Mouse (Mus musculus) embryonic facial prominence, embryonic 11.5 days (tissue): ENCODE results near the gene Micu1. TPM values are rescaled to one million over a fixed set of nuclear protein-coding genes. Genes with fewer than 3 reads are reported as not detected.

Experiments
- ATAC-seq: fragments of 200-750 bp; cut with Nextera tagmentation; replicated peaks from 2 replicates; pipeline ENCODE4 v1.8.0; 2017; ENCODE audit warnings: low read depth; ENCODE audit not compliant: insufficient number of reproducible peaks, low FRiP score, low TSS enrichment
- DNase-seq: peaks from one replicate; pipeline ENCODE4 v3.0.0-alpha.2; 2015; ENCODE audit warnings: low spot score
- H3K27ac ChIP-seq: fragments of 300-500 bp; sonication (generic); replicated peaks from 2 replicates; pipeline ENCODE4 v1.5.1; 2014; ENCODE audit warnings: mild to moderate bottlenecking, low read depth, low read length, control low read depth
- H3K27me3 ChIP-seq: fragments of 300-500 bp; sonication (generic); 2 replicates; pipeline ENCODE4 v1.6.1; 2014; ENCODE audit warnings: mild to moderate bottlenecking, low read length, moderate library complexity, mixed read lengths; ENCODE audit not compliant: control insufficient read depth, insufficient read depth
- H3K36me3 ChIP-seq: fragments of 300-500 bp; sonication (generic); replicated peaks from 2 replicates; pipeline ENCODE4 v1.6.1; 2014; ENCODE audit warnings: low read depth, mild to moderate bottlenecking, low read length, moderate library complexity, mixed read lengths; ENCODE audit not compliant: control insufficient read depth, insufficient read depth
- H3K4me1 ChIP-seq: fragments of 300-500 bp; sonication (generic); 2 replicates; pipeline ENCODE4 v1.6.1; 2014; ENCODE audit warnings: low read length, mixed read lengths; ENCODE audit not compliant: control insufficient read depth, insufficient read depth
- H3K4me2 ChIP-seq: fragments of 300-500 bp; sonication (generic); 2 replicates; pipeline ENCODE4 v1.6.1; 2014; ENCODE audit warnings: low read depth, mild to moderate bottlenecking, control low read depth, low read length, moderate library complexity
- H3K4me3 ChIP-seq: fragments of 300-500 bp; sonication (generic); 2 replicates; pipeline ENCODE4 v1.5.1; 2014; ENCODE audit warnings: low read depth, low read length, control low read depth
- H3K9ac ChIP-seq: fragments of 300-500 bp; sonication (generic); replicated peaks from 2 replicates; pipeline ENCODE4 v1.6.1; 2014; ENCODE audit warnings: mild to moderate bottlenecking, control low read depth, low read length
- H3K9me3 ChIP-seq: fragments of 300-500 bp; sonication (generic); replicated peaks from 2 replicates; pipeline ENCODE4 v1.6.1; 2016; ENCODE audit warnings: mild to moderate bottlenecking, low read length, inconsistent platforms, mixed read lengths; ENCODE audit not compliant: control insufficient read depth
- WGBS: fragments of 180-500 bp; shearing (Covaris S2); extraction: QIAGEN DNeasy Blood & Tissue Kit; methylation state at CpG from one replicate; pipeline ENCODE4 v1.1.7; 2014; 5-methylcytosine and 5-hydroxymethylcytosine counted together
- polyA plus RNA-seq: library from polyadenylated mRNA; unstranded; fragments of >200 nt; fragmentation: Nextera tagmentation; extraction: Ambion mirVana; gene quantifications from 2 replicates; pipeline ENCODE4 v1.2.1, GENCODE M21; 2014

Micu1 gene
- polyA plus RNA-seq, 1 experiment from 2014 or later, result 52.6 TPM

GRCm38 (mm10) chr10:59748699-59749200 is 46.5 kb downstream of the Micu1 start:
- ATAC-seq (no peak), DNase-seq (no peak)
- no peaks in the 10 kb centered on the region for H3K9me3 ChIP-seq
- no peak overlapping the region for H3K4me3 ChIP-seq
- no peaks in the 10 kb centered on the region for H3K4me1 ChIP-seq
- no peak overlapping the region for H3K4me2 ChIP-seq
- WGBS, result 53% methylated on average over 2 of the region's 2 CpGs
- H3K27ac ChIP-seq, result no peak overlapping the region
- no peak overlapping the region for H3K9ac ChIP-seq
- H3K36me3 ChIP-seq, result no peaks in the 10 kb centered on the region
- no peaks in the 10 kb centered on the region for H3K27me3 ChIP-seq

DNA sequence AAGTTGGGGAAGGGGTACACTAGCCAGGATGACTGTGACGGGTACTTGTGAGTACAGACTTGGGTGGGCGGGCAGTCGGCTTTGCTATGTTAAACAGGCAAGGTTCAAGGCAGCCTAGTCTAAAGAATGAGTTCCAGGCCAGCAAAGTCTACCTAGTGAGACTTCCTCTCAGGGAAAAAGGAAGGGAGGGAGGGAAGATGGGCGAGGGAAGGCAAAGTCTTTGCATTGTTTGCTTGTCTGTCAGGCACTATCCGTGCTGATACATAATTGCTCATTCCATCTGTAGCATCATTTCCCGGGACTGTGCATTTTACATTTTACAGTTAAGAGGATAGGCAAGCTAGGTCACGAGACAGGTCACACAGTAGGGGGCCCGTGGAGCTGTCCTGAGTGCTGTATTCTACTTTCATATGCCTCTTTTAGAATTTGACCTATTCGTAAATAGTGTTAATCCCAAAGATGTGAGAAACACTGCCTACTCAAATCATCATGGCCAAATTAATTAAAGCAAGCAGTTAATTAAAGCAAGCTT is 51.3 kb downstream of the Micu1 start:
- Histone ChIP-seq H3K27ac (no peak overlapping the region), H3K4me2 (no peak overlapping the region), H3K4me3 (no peak overlapping the region), H3K9me3 (no peaks in the 10 kb centered on the region), H3K9ac (no peak overlapping the region), H3K36me3 (no peaks in the 10 kb centered on the region), H3K27me3 (no peaks in the 10 kb centered on the region), H3K4me1 (no peaks in the 10 kb centered on the region; the same call in 1 of the 2 replicates)
- DNase-seq, result no peak
- 75% methylated on average over 9 of the region's 9 CpGs for WGBS
- no peak for ATAC-seq

- H3K27ac ChIP-seq, result no peak overlapping the region
Observed at GRCm38 (mm10) chr10:59754104-59754503, 51.8 kb downstream of the Micu1 start.

GRCm38 (mm10) chr10:59754901-59755300 is 52.6 kb downstream of the Micu1 start:
- DNase-seq, result peak; percentile 20
- no peak overlapping the region for H3K4me3 ChIP-seq
- no peak for ATAC-seq
- H3K9me3 ChIP-seq, result no peaks in the 10 kb centered on the region
- H3K9ac ChIP-seq, result no peak overlapping the region
- no peaks in the 10 kb centered on the region; the same call in 1 of the 2 replicates for H3K4me1 ChIP-seq
- H3K36me3 ChIP-seq, result no peaks in the 10 kb centered on the region
- WGBS, result 81% methylated on average over 1 of the region's 1 CpGs
- H3K4me2 ChIP-seq, result no peak overlapping the region
- no peaks in the 10 kb centered on the region for H3K27me3 ChIP-seq
- no peak overlapping the region for H3K27ac ChIP-seq

More at GRCm38 (mm10) chr10:59754104-59754503, 51.8 kb downstream of the Micu1 start:
- Histone ChIP-seq H3K9me3 (no peaks in the 10 kb centered on the region), H3K4me2 (no peak overlapping the region), H3K4me1 (no peaks in the 10 kb centered on the region; the same call in 1 of the 2 replicates), H3K27me3 (no peaks in the 10 kb centered on the region), H3K4me3 (no peak overlapping the region), H3K36me3 (no peaks in the 10 kb centered on the region), H3K9ac (no peak overlapping the region)
- ATAC-seq (no peak), DNase-seq (no peak)
- WGBS, result 89% methylated on average over 1 of the region's 1 CpGs

- no peaks in the 10 kb centered on the region for H3K27me3 ChIP-seq
- H3K9ac ChIP-seq, result no peak overlapping the region
- H3K9me3 ChIP-seq, result no peaks in the 10 kb centered on the region
- H3K27ac ChIP-seq, result 0 out of 2 replicates have a peak overlapping the region, but pooled peaks have one; percentile 6
- ATAC-seq (no peak), DNase-seq (no peak)
- H3K4me3 ChIP-seq, result no peak overlapping the region
- no peaks in the 10 kb centered on the region; the same call in 1 of the 2 replicates for H3K4me1 ChIP-seq
- no peak overlapping the region for H3K4me2 ChIP-seq
- 79% methylated on average over 11 of the region's 11 CpGs for WGBS
- no peaks in the 10 kb centered on the region for H3K36me3 ChIP-seq
Observed at GRCm38 (mm10) chr10:59755681-59756080, 53.4 kb downstream of the Micu1 start.

DNA sequence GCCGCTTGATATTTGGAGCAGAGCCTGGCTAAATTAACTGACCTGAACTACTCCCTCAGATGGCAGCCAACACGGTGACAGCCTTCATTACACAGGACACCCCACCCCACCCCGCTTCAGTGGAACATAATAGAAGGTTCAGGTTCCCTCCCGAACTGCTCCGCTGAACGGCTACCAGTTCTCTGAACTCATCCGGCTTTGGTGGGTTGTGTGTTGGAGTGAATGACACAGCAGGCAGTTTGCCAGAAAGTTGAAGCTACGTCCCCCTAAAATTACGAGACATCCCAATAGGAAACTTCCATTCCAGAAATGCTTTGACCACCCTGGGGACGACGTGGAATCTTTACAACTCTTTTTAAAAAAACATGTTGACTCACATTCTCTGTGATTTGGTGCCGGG is 53.8 kb downstream of the Micu1 start:
- peak; percentile 41 for DNase-seq
- 39% methylated on average over 12 of the region's 12 CpGs for WGBS
- 0 out of 2 replicates have a peak, but pooled peaks have one; percentile 59 for ATAC-seq
- H3K4me2 ChIP-seq, result no peak overlapping the region
- H3K27ac ChIP-seq, result 0 out of 2 replicates have a peak overlapping the region, but pooled peaks have one; percentile 6
- H3K4me3 ChIP-seq, result no peak overlapping the region
- no peaks in the 10 kb centered on the region for H3K9me3 ChIP-seq
- no peaks in the 10 kb centered on the region for H3K27me3 ChIP-seq
- no peak overlapping the region for H3K9ac ChIP-seq
- no peaks in the 10 kb centered on the region; the same call in 1 of the 2 replicates for H3K4me1 ChIP-seq
- no peaks in the 10 kb centered on the region for H3K36me3 ChIP-seq

DNA sequence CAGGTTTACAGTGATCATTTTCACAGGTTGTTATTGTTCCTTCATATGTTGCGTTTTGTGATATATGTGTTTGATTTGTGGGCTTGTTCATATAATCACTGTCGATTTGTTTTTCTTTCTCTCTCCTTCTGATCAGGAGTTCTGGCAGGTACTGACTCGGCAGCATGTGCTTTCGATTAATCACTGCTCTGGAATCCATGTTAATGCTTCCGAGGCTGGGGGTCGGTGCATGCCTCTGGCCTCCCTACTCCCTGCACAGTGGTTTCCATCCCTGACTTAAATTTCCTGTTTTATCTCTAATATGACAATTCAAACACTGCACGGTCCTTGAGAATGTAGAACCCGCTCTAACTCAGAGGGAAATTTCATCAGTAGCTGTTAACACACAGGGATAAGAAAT is 54.3 kb downstream of the Micu1 start:
- Histone ChIP-seq H3K27ac (no peak overlapping the region), H3K4me3 (no peak overlapping the region), H3K27me3 (no peaks in the 10 kb centered on the region), H3K4me1 (no peaks in the 10 kb centered on the region; the same call in 1 of the 2 replicates), H3K4me2 (no peak overlapping the region), H3K36me3 (no peaks in the 10 kb centered on the region), H3K9ac (no peak overlapping the region), H3K9me3 (no peaks in the 10 kb centered on the region)
- DNase-seq (peak; percentile 79), ATAC-seq (no peak; the same call in 1 of the 2 replicates)
- 28% methylated on average over 8 of the region's 8 CpGs for WGBS

GRCm38 (mm10) chr10:59764781-59765180 is 62.5 kb downstream of the Micu1 start:
- Histone ChIP-seq H3K4me1 (no peaks in the 10 kb centered on the region), H3K4me2 (no peak overlapping the region), H3K9ac (no peak overlapping the region), H3K4me3 (no peak overlapping the region), H3K27me3 (no peaks in the 10 kb centered on the region), H3K9me3 (no peaks in the 10 kb centered on the region), H3K36me3 (no peaks in the 10 kb centered on the region), H3K27ac (no peak overlapping the region)
- DNase-seq (no peak), ATAC-seq (no peak)
- 92% methylated on average over 6 of the region's 6 CpGs for WGBS
